Mouse (Mus musculus): ENCODE results near the gene Gm45521.

The Gm45521 gene

GRCm38 (mm10) chr14:7954071-7954471, 3.0 kb upstream of the Gm45521 start:
- DNase-seq: no peak

- DNase-seq: no peak
Measured at GRCm38 (mm10) chr14:7956427-7956826, 661 bp upstream of the Gm45521 start.

GRCm38 (mm10) chr14:7960616-7961015, 3.5 kb downstream of the Gm45521 start:
- no peak for DNase-seq

GRCm38 (mm10) chr14:7961714-7962113, 4.6 kb downstream of the Gm45521 start:
- DNase-seq: no peak

GRCm38 (mm10) chr14:7962626-7963025, 5.5 kb downstream of the Gm45521 start:
- no peak for DNase-seq

- DNase-seq: no peak
Measured at GRCm38 (mm10) chr14:7963160-7963559, 6.1 kb downstream of the Gm45521 start.

GRCm38 (mm10) chr14:7964219-7964889, 7.3 kb downstream of the Gm45521 start:
- DNase-seq: no peak

GRCm38 (mm10) chr14:7971889-7972493, 14.9 kb downstream of the Gm45521 start:
- no peak for DNase-seq

GRCm38 (mm10) chr14:7974643-7975042, 17.6 kb downstream of the Gm45521 start:
- DNase-seq: no peak

- DNase-seq: no peak
Measured at GRCm38 (mm10) chr14:7975177-7975576, 18.1 kb downstream of the Gm45521 start.

GRCm38 (mm10) chr14:7977471-7977870, 20.4 kb downstream of the Gm45521 start:
- DNase-seq: no peak

GRCm38 (mm10) chr14:7978183-7978582, 21.1 kb downstream of the Gm45521 start:
- no peak for DNase-seq

GRCm38 (mm10) chr14:7981226-7981625, 24.1 kb downstream of the Gm45521 start:
- DNase-seq: no peak

GRCm38 (mm10) chr14:7986913-7987312, 29.8 kb downstream of the Gm45521 start:
- no peak for DNase-seq

- DNase-seq: no peak
Measured at GRCm38 (mm10) chr14:7989371-7989770, 32.3 kb downstream of the Gm45521 start.

- no peak for DNase-seq
Measured at GRCm38 (mm10) chr14:7989961-7990360, 32.9 kb downstream of the Gm45521 start.

- DNase-seq: no peak
Measured at GRCm38 (mm10) chr14:7991108-7991776, 34.2 kb downstream of the Gm45521 start.

- no peak for DNase-seq
Measured at GRCm38 (mm10) chr14:7992158-7992557, 35.1 kb downstream of the Gm45521 start.

- DNase-seq: no peak
Measured at GRCm38 (mm10) chr14:7994271-7994767, 37.2 kb downstream of the Gm45521 start, which contains the start of gene Dnase1l3. TSS of gene Dnase1l3 (minus strand) at chr14:7994573.

- DNase-seq: peak; percentile 71 to 78
Measured at GRCm38 (mm10) chr14:7997255-7997696, 40.2 kb downstream of the Gm45521 start.

- DNase-seq: no peak
Measured at GRCm38 (mm10) chr14:7999030-7999429, 41.9 kb downstream of the Gm45521 start.

GRCm38 (mm10) chr14:7999435-7999834, 42.3 kb downstream of the Gm45521 start:
- DNase-seq: no peak

GRCm38 (mm10) chr14:8000247-8000646, 43.2 kb downstream of the Gm45521 start:
- DNase-seq: no peak
